Mouse (Mus musculus): ENCODE results near the gene Psmb2. TPM values are rescaled to one million over a fixed set of nuclear protein-coding genes. Genes with fewer than 3 reads are reported as not detected.

Psmb2 gene
- total RNA-seq, 2 experiments from 2014 or later: 116 to 125 TPM

DNA sequence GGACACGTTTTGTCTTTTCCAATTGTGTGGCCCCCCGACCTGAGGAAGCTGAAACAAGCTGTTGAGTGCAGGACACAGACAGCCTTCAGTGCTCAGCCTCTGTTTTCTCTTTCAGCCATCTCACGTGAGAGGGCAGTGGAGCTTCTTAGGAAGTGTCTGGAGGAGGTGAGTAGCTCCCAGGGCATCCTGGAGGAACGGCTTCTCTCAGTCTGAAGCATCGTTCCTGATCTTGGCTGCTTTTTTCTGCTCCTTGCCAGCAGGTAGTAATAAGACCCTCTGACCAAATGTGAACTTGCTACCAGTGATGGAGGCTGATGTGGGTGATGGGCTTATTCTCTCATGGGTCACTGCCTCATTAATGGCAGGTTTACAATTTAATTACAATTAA is 30.0 kb downstream of the Psmb2 start:
- intact Hi-C loops (cut with DNase I): no loop called here
- DNase-seq: no peak

DNA sequence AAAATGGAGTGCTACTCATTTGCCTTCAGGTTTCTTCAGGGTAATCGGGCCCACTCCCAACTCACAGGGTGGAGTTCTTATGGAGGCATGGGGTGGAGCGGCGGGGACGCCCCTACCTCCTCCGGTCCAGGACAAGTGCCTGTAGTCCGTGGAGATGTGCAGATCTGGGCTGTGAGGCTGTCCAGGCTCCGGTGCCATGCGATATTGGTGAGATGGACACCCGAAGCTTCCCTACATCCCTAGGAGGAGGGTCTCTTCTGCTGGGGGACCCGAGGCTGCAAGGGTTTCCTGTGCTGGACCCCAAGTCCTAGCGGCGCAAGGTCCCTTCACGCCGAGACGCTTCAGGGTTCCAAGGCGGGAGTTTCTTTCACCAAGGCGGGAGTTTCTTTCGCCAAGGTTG is 54.7 kb downstream of the Psmb2 start:
- intact Hi-C loops (cut with DNase I): no loop called here
- DNase-seq: no peak

DNA sequence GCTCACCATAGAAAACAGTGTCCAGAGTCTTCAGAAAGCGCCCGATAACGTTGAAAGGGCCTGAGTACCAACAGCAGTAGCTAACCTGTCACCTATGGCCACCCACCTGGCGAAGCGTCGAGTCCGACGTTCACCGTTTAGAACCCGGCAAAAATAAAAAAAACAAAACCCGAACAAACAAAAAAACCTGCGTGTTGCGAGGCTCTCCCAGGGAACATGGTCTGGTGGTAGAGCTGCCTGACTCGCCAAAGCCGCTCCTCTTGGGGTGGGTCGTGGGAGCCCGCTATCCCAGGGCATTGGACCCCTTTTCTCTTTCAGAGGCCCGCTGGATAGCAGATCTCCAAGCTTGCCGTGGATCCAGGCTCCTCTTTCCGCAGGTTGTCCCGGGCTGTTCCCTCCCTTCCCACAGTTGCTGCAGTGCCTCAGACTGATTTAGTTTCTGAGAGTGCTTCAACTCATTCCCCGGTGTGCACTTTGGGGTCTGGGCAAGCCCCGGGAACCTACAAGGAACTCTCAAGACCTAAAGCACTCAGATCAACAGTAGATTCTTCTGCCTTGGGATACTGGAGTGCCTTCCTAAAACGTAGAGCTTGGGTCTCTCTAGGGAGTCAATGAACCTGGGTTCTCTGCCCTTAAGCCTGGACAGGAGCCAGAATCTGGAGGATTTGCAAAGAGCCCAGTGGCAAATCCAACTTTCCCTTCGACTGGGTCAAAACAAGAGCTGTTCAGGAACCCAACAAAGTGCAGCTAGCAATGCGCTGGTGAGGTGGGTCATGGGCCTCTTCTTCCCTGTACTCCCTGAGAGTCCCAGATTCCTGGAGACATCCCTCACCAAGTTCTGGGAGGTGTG is 55.3 kb downstream of the Psmb2 start:
- no peak for DNase-seq
- intact Hi-C loops (cut with DNase I): no loop called here

DNA sequence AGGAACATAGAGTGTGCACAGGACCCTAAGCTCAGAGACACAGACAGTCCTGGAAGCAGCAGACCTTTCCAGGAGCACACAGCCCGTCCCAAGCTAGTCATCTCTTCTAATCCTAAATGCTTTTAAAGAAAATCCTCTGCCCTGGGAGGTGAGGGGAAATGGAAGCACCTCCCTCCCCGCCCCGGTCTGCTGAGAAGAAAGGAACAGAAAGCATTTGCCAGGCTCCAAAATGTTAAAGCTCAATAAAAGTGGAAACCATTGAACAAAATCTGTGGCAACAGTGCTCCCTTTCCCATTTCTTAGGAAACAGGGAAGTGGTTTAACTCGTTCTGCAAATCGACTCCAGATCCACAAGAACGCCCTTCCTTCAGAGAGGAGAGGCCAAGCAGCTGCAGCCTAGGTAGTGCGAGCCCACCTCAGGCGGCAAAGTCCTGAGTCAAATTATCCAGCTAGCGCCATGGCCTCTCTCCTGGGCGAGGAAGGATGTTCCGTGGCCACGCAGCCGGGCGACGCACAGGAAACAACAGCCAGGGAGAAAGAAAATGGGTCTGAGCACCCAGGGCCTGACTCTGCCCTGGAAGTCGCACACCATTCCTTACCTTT is 56.7 kb downstream of the Psmb2 start:
- intact Hi-C loops (cut with DNase I): no loop called here
- no peak for DNase-seq

DNA sequence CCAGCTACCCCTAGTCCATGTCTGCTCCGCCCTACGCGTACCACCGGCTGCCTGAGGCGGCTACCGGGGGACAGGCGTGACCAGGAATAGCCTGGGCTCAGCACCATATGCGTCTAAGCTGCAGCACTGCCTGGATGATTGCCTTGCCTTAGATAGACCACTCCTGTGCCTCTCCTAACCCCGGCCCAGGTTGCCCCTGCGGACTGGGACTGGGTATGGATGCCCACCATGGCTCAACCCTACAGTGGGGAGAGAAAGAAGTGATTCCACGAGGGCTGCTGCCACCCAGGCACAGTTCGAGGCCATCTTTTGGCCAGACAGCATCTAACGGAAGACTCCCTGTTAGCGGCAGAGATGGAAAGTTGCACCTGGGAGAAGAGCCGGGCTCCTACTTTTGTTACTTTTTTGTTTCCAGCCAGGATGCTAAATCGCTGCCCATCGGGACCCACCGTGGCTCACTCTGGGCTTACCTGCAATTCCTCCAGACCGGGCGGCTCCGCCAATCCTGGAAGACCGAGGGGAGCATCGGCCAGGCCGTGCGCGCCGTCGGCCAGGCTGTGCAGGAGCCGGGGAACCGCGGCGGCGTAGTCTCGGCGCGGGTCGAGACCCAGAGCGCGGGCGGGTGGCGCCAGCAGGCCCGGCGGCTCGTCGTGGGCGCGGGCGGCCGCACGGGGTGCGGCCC is 57.4 kb downstream of the Psmb2 start:
- DNase-seq: no peak
- intact Hi-C loops (cut with DNase I): no loop called here

DNA sequence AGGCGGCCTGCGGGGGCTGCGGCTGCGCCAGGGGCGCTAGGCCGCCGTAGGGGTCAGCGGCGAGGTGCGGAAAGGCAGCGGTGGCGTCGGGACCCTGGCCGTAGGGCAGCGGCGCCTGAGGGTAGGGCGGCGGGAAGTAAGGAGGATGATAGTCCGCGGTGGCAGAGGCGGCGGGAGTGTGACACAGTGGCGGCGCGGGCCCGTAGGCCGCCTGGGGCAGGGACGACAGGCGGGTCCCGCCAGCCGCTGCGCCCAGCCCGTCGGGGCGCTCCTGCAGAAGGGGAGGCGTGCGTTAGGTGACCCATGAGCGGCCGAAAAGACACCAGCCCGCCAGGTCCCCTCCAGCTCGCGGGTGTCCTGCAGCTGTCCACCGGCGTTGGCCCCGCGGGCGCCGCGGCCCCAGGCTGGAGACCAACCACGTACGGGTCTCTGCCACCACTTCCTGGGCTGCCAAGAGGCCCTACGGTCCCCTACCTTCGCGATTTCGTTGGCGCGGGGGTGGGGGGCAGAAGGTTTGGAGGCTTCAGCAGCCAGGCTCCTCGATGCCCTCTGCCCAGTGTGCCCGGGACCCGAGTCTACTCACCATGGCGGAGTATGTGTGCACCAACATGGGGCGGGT is 58.1 kb downstream of the Psmb2 start:
- no peak for DNase-seq
- intact Hi-C loops (cut with DNase I): no loop called here

DNA sequence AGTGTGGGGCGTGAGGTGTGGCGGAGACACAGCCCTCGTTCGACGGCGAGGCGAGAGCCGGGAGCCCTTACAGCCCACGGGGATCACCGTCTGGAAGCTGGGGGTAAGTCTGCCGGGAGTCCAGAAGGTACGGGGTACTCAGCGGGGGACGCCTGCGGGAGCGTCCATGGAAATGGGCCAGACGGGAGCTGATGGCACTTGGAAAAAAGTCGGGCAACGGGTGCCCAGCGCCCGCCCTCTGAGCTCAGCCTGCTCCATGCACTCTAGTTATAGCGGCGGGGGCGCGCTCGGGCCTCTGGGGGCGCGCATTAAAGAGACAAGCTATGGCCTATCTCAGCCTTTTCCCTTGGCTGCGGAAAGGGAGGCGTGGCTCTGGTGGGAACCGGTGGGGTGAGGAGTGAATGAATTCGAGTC is 58.6 kb downstream of the Psmb2 start, which contains the start of gene Tfap2e:
Tfap2e (minus strand) TSS at position 240 of the 414 bp plus-strand sequence.
- intact Hi-C loops (cut with DNase I): no loop called here
- DNase-seq: no peak

DNA sequence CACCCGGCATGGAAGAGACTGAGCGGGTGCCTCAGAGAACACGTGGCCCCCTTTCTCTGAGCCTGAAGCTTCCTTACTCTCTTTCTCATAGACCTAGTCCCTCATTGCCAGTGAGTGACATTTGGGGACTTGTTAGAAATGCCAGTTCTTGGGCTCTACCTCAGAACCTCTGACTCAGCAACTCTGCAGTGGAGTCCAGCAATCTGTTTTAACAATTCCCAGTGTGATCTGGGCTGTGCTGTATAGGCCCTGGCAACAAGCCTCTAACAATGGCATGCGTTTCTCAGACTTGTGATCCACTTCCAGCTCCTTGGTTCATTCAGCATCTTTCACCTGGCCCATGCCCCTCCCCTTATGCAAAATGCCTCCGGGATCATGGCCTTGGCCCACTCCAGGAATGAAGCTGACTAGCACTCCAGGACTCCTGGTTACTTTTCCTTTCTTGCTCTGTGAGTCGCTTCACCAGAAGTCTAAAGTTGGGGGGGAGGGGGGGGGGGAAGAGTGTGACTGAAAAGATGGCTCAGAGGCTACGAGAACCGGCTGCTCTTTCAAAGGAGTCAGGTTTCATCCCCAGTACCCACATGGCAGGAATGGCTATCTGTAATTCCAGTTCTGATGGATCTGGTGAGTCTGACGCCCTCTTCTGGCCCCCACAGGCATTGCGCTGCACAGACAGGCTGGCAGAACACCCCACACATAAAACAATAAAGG is 62.7 kb downstream of the Psmb2 start:
- intact Hi-C loops (cut with DNase I): loop anchor here (2.0 kb wide), 1 partner anchor 107 kb away; no protein-coding TSS in a partner anchor
- no peak for DNase-seq

DNA sequence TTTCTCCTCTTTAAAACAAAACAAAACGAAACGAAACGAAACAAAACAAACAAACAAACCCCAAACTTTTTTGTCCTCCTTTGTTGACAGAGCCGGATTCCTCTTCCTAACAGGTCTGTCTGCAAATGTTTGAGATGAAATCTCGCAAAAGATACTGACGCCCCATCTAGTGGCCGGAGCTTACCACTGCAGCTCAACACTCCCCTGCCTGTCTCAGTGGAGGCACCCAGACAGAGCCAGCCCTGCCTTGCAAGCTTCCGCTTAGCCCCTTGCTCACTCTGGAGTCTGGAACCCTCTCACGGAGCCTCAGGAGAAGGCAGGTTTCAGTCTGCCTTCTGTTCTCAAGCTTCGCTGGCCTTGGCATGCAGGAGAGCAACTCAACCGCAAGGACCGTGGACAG is 64.0 kb downstream of the Psmb2 start:
- intact Hi-C loops (cut with DNase I): loop anchor here (1.0 to 2.0 kb wide), 3 partner anchors 109 to 187 kb away; no protein-coding TSS in a partner anchor
- DNase-seq: peak; percentile 78 to 81

DNA sequence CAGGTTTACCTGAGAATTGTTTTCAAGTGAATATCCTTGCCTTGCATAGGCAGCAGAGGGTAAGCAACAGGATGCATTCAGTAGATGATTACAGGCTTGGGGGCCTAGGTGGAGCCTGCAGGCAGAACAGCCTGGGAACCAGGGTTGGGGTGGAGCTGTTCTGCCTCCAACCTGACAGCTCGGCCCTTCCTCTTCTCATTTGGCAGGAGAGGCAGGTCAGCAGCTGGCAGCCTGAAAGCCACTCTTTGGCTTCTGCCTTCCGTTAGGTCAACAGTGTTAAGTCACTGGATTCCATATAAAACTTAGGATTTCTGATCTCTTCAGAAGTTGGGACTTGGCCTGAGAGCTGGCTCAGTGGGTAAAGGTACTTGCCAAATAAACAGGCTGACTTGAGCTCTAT is 65.5 kb downstream of the Psmb2 start:
- intact Hi-C loops (cut with DNase I): no loop called here
- DNase-seq: no peak

DNA sequence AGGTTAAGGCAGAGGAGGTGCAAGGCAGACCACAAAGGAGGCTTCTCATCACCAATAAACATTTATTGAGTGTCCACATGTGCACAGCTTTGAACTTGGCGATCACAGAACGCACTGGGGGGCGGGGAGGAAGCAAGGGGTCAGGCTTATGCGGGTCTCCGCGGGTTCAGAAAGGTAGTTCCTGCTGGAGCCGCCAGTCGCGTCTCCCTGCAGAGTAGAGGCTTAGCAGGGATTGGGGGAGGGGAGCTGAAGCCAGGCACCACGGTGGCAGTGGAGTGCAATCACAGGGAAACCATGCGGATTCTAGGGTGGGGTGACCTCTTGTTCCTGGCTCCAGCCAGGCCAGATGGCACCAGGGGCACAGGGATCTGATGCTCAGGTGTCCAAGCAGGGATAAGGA is 66.3 kb downstream of the Psmb2 start:
- intact Hi-C loops (cut with DNase I): loop anchor here (2.0 kb wide), 1 partner anchor 97 kb away; no protein-coding TSS in a partner anchor

DNA sequence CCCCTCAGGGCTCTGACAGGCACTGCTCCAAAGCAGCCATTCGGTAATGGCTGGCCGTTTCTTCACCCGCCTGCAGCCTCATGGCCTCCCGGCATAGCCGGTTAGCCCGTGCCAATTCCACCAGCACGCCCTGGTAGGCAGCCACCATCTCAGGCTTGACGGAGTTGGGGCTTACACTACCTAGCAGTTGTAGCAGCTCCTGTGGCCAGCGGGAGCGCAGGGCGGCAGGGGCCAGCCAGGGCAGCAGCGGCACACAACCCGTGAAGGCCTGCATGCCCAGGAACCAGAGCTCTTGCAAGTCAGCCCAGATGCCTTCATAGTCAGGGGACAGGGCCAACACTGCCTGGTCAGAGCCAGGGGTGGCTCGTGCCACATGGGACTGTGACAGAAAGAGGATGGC is 67.4 kb downstream of the Psmb2 start:
- intact Hi-C loops (cut with DNase I): loop anchor here (2.0 kb wide), 1 partner anchor 96 kb away; no protein-coding TSS in a partner anchor

More for the DNA sequence above, 66.3 kb downstream of the Psmb2 start:
- DNase-seq: no peak

DNA sequence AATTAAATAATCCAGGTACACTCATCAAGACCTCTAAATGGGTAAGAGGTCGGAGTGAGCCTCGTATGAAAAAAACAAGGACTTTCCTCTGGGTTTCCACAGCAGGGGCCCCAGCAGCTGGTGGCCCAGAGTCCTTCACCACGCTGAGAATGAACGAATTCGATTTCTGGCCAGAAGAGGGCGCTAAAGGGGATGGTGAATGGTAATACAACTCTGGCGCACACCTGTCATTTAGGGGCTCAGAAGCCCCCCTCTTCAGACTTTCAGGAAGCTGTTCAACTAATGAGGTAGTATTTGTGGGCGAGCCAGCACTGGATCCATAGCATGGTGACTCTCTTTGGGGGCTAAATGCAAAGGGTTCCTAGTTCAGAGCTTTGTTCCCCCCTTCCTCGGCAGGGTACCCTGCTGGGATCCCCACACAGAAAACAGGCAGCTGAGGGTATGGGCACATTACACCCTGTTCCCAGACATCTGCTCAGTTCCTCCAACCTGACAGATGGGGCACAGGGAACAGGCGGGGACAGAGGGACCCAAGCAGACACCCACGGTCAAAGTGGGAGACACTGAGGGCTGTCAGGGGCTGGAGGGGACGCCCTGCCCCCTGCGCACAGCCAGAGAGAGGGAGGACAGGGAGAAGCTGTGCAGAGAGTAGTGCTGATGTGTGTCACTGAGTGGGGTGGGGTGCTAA is 68.2 kb downstream of the Psmb2 start:
- peak; percentile 49 to 68 for DNase-seq
- intact Hi-C loops (cut with DNase I): loop anchor here (2.0 kb wide), 1 partner anchor 95 kb away; no protein-coding TSS in a partner anchor

More for the DNA sequence above, 67.4 kb downstream of the Psmb2 start:
- DNase-seq: no peak

DNA sequence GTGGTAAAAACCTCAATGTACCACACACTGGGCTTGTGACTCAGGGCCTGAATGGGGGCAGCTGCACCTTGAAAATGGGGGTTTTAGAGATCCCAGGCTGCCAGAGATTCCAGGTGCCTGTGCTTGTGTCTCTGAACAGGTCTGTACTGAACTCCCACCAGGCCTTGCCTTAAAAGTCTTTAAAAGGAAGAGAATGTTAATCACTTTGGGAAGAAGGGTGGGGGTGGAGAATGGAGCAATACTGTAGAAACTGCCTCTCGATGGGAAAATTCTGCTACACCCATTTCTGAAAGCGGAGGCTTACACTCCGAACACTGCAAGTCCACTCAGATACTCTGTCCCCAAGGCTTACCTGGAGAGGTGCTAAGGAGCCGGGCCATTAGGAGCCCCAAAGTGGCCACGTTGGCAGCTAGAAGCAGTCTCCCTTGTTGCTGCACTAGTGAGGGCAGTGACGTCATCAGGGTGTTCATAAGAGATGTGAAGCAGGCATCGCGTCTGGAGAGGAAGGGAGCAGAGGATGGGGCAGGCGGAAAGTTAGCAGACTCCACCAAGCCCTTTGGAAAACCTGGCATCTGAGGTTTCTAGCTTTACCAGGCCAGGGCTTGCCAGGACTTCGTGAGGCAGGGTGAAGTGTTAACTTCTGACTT is 68.9 kb downstream of the Psmb2 start:
- intact Hi-C loops (cut with DNase I): no loop called here
- DNase-seq: no peak

DNA sequence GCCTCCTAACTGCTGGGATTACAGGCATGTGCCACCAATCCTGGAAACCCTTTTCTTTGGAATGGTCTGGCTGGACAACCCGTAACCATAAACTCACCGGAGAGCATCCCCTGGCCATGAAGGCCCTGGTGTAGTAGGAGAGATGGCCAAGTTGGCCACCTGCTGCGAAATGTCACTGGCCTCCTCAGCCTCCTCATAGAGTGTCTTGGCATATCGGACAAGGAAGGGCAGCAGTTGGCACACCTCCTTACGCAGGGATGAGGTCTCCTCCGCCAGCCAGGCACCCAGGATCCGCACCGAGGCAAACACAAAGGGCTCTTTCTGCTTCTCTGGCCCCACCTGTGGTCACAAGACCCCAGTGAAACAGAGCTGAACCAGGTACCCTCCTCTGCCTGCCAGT is 71.0 kb downstream of the Psmb2 start:
- intact Hi-C loops (cut with DNase I): no loop called here
- no peak for DNase-seq

DNA sequence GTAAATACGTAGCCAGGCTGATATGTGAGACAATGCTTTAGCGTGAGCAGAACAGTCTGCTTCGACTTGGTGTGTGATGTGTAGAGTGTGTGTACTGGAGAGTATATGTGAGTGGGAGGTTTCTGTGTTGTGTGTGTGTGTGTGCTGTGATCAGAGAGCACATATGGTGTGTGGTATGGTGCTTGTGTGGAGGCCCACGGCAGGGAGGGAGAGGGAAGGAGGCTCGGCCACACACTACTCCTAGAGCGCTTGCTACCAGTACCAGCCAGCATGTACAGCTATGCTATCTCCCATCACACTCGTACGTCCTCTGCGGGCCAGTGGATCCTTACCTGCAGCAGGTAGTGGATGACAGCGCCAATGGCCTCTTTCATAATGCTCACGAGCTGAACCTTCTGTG is 72.1 kb downstream of the Psmb2 start:
- DNase-seq: no peak
- intact Hi-C loops (cut with DNase I): no loop called here

DNA sequence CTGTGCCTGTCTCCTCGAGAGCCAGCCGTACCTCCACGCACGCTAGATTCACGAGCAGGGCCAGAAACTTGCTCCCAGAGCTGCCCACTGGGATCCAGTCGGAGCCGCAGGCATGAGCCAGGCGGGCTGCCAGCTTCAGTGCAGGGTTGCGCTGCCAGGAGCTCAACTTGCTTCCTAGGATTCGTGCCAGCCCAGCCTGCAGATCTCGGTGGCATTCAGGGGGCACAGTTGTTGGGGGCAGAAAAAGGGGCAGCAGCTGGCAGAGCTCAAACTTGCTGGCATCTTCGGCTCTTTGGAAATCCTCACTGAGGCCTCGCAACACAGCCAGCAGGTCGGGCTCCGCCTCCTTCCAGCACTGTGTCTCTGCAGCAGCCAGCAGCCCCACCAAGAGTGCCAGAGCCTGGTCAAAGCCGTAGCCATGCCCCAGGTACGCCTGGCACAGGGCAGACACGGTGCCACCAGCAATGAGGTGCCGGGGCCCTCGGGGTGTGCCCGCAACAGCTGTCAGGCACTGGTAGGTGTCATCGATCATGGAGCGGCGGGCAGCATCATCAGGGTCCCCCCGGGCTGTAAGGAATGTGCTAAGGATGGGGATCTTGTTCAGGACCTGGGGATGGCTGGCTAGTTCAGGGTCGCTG is 72.7 kb downstream of the Psmb2 start:
- intact Hi-C loops (cut with DNase I): loop anchor here (5.0 kb wide), 1 partner anchor 277 kb away; no protein-coding TSS in a partner anchor
- peak; percentile 44 to 58 for DNase-seq

DNA sequence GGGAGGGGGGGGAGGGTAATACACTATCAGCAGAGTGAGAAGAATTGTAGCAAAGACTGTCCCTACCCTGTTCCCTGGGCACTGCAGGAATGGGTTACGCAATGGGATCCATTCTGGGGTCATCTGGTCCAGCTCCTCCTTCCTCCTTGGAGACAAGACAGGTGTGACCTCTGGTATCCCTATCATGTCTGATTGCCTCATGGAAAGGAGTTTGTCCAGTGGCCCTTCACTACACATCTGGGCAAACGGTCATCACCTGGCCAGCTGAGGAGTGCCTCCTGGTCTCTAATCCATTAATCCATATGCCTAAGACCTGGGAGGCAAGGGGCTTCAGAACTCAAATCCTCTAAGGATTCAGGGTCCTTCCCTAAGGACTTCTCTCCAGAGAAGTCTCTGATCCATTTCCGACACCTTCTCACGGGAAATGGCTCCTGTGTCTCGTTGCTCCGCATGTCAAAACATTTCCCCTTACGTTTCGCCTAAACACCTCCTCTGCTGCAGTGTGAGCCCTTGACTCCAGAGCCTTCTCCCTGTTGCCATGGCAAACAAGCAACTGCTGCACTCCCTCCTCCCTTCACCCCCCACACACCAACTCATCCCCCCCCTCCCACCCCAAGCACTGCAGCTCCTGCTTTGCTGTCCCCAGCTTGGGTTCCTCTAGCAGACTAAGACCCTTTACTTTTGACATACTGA is 73.6 kb downstream of the Psmb2 start:
- intact Hi-C loops (cut with DNase I): loop anchor here (5.0 kb wide), 1 partner anchor 276 kb away; no protein-coding TSS in a partner anchor
- no peak for DNase-seq

Measured in heart, postnatal 36 days (tissue).